Mouse (Mus musculus): ENCODE measurements around the gene Rhof.

DNA sequence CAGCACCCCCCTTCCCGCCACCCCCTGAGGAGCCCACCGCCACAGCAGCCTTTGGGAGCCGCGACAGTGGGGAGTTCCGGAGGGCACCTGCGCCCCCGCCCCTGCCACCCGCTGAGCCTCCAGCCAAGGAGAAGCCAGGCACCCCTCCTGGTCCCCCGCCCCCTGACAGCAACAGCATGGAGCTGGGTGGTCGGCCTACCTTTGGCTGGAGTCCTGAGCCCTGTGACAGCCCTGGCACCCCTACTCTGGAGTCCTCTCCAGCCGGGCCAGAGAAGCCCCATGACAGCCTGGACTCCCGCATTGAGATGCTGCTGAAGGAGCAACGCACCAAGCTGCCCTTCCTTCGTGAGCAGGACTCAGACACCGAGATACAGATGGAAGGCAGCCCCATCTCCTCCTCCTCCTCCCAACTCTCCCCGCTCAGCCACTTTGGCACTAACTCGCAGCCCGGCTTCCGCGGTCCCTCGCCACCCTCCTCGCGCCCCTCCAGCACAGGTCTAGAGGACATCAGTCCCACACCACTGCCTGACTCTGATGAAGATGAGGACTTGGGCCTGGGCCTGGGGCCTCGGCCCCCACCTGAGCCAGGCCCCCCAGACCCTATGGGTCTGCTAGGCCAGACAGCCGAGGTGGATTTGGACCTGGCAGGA is 15.7 kb upstream of the Rhof start:
- no peak for TF ChIP-seq CTCF (IDR thresholded peaks at IDR 0.05; ENCODE audit: borderline replicate concordance, insufficient read depth, low read depth, low read length)
- TF ChIP-seq POLR2A (IDR thresholded peaks at IDR 0.05; ENCODE audit: borderline replicate concordance, insufficient read depth, low read length) = no peak

Measured in cerebellum, adult 2 months (tissue).